Mouse (Mus musculus): Measurements from ENCODE around the gene Dohh. TPM values are rescaled to one million over a fixed set of nuclear protein-coding genes. Genes with fewer than 3 reads are reported as not detected.

The Dohh gene
- polyA plus RNA-seq, 1 experiment from 2014 or later: 61.0 TPM

- no peak; the same call in 1 of the 2 replicates for ATAC-seq (ENCODE audit: low read depth)
- Histone ChIP-seq H3K9me3 (ENCODE audit: control insufficient read depth, low read length) (no peaks in the 10 kb centered on the region), H3K27me3 (ENCODE audit: control insufficient read depth, insufficient read depth, low read length) (0 out of 2 replicates have a peak, but pooled peaks cover 3% of the 10 kb centered on the region), H3K27ac (ENCODE audit: low read depth, low read length) (no peak overlapping the region), H3K4me1 (ENCODE audit: control insufficient read depth, insufficient read depth, low read length) (peaks cover 12% of the 10 kb centered on the region; the same call in 1 of the 2 replicates), H3K36me3 (ENCODE audit: control insufficient read depth, insufficient read depth, low read length) (peaks cover 33% of the 10 kb centered on the region), H3K4me2 (ENCODE audit: low read depth, low read length) (no peak overlapping the region), H3K4me3 (ENCODE audit: low read depth, low read length) (no peak overlapping the region), H3K9ac (replicated peaks; ENCODE audit: low read depth, low read length) (no peak overlapping the region)
- 44% methylated on average over 4 of the region's 4 CpGs for WGBS
These were observed 19.2 kb upstream of the Dohh start for GRCm38 (mm10) chr10:81365073-81365472.

- H3K4me3 ChIP-seq (ENCODE audit: low read depth, low read length): no peak within 1 kb of the TSS
- H3K4me2 ChIP-seq (ENCODE audit: low read depth, low read length): peak within 1 kb of the TSS; percentile 30; the same call in 1 of the 2 replicates
- ATAC-seq (ENCODE audit: low read depth): 0 out of 2 replicates have a peak, but pooled peaks have one; percentile 7
- H3K36me3 ChIP-seq (ENCODE audit: control insufficient read depth, insufficient read depth, low read length): peaks cover 39% of the 10 kb centered on the region
- H3K9me3 ChIP-seq (ENCODE audit: control insufficient read depth, low read length): no peaks in the 10 kb centered on the region
- H3K27me3 ChIP-seq (ENCODE audit: control insufficient read depth, insufficient read depth, low read length): 0 out of 2 replicates have a peak, but pooled peaks cover 3% of the 10 kb centered on the region
- H3K27ac ChIP-seq (ENCODE audit: low read depth, low read length): no peak within 1 kb of the TSS
- no peak within 1 kb of the TSS for H3K9ac ChIP-seq (replicated peaks; ENCODE audit: low read depth, low read length)
- peaks cover 10% of the 10 kb centered on the region; the same call in 1 of the 2 replicates for H3K4me1 ChIP-seq (ENCODE audit: control insufficient read depth, insufficient read depth, low read length)
- 14% methylated on average over 12 of the region's 12 CpGs for WGBS
These were observed 18.4 kb upstream of the Dohh start, which contains the start of gene 4930404N11Rik for GRCm38 (mm10) chr10:81365672-81366476. Gene 4930404N11Rik (minus strand): TSS chr10:81365816.

- Histone ChIP-seq H3K36me3 (ENCODE audit: control insufficient read depth, insufficient read depth, low read length) (peaks cover 39% of the 10 kb centered on the region), H3K4me2 (ENCODE audit: low read depth, low read length) (no peak overlapping the region), H3K9ac (replicated peaks; ENCODE audit: low read depth, low read length) (no peak overlapping the region), H3K27ac (ENCODE audit: low read depth, low read length) (no peak overlapping the region), H3K9me3 (ENCODE audit: control insufficient read depth, low read length) (no peaks in the 10 kb centered on the region), H3K4me3 (ENCODE audit: low read depth, low read length) (no peak overlapping the region), H3K4me1 (ENCODE audit: control insufficient read depth, insufficient read depth, low read length) (peaks cover 10% of the 10 kb centered on the region; the same call in 1 of the 2 replicates), H3K27me3 (ENCODE audit: control insufficient read depth, insufficient read depth, low read length) (0 out of 2 replicates have a peak, but pooled peaks cover 3% of the 10 kb centered on the region)
- no peak for ATAC-seq (ENCODE audit: low read depth)
- WGBS: 81% methylated on average over 6 of the region's 6 CpGs
These were observed 17.6 kb upstream of the Dohh start for GRCm38 (mm10) chr10:81366477-81367206.

GRCm38 (mm10) chr10:81367207-81367495 is 17.1 kb upstream of the Dohh start:
- ATAC-seq (ENCODE audit: low read depth): no peak
- no peaks in the 10 kb centered on the region for H3K9me3 ChIP-seq (ENCODE audit: control insufficient read depth, low read length)
- H3K4me2 ChIP-seq (ENCODE audit: low read depth, low read length): no peak overlapping the region
- H3K36me3 ChIP-seq (ENCODE audit: control insufficient read depth, insufficient read depth, low read length): peaks cover 39% of the 10 kb centered on the region
- no peak overlapping the region for H3K27ac ChIP-seq (ENCODE audit: low read depth, low read length)
- no peak overlapping the region for H3K9ac ChIP-seq (replicated peaks; ENCODE audit: low read depth, low read length)
- no peak overlapping the region for H3K4me3 ChIP-seq (ENCODE audit: low read depth, low read length)
- 50% methylated on average over 6 of the region's 6 CpGs for WGBS
- H3K27me3 ChIP-seq (ENCODE audit: control insufficient read depth, insufficient read depth, low read length): 0 out of 2 replicates have a peak, but pooled peaks cover 3% of the 10 kb centered on the region
- H3K4me1 ChIP-seq (ENCODE audit: control insufficient read depth, insufficient read depth, low read length): peaks cover 10% of the 10 kb centered on the region; the same call in 1 of the 2 replicates

GRCm38 (mm10) chr10:81375322-81375721 is 8.9 kb upstream of the Dohh start:
- no peak overlapping the region for H3K27ac ChIP-seq (ENCODE audit: low read depth, low read length)
- 92% methylated on average over 10 of the region's 10 CpGs for WGBS
- H3K4me3 ChIP-seq (ENCODE audit: low read depth, low read length): no peak overlapping the region
- no peak overlapping the region for H3K9ac ChIP-seq (replicated peaks; ENCODE audit: low read depth, low read length)
- H3K36me3 ChIP-seq (ENCODE audit: control insufficient read depth, insufficient read depth, low read length): peaks cover 8% of the 10 kb centered on the region; the same call in 1 of the 2 replicates
- H3K4me2 ChIP-seq (ENCODE audit: low read depth, low read length): no peak overlapping the region
- H3K27me3 ChIP-seq (ENCODE audit: control insufficient read depth, insufficient read depth, low read length): no peaks in the 10 kb centered on the region
- ATAC-seq (ENCODE audit: low read depth): no peak
- H3K9me3 ChIP-seq (ENCODE audit: control insufficient read depth, low read length): no peaks in the 10 kb centered on the region
- peaks cover 21% of the 10 kb centered on the region for H3K4me1 ChIP-seq (ENCODE audit: control insufficient read depth, insufficient read depth, low read length)

GRCm38 (mm10) chr10:81376561-81377361 is 7.5 kb upstream of the Dohh start:
- Histone ChIP-seq H3K27me3 (ENCODE audit: control insufficient read depth, insufficient read depth, low read length) (no peaks in the 10 kb centered on the region), H3K4me3 (ENCODE audit: low read depth, low read length) (peak overlapping the region; percentile 75), H3K9ac (replicated peaks; ENCODE audit: low read depth, low read length) (no peak overlapping the region; the same call in 1 of the 2 replicates), H3K4me1 (ENCODE audit: control insufficient read depth, insufficient read depth, low read length) (peaks cover 21% of the 10 kb centered on the region), H3K9me3 (ENCODE audit: control insufficient read depth, low read length) (no peaks in the 10 kb centered on the region), H3K4me2 (ENCODE audit: low read depth, low read length) (peak overlapping the region; percentile 89), H3K27ac (ENCODE audit: low read depth, low read length) (no peak overlapping the region), H3K36me3 (ENCODE audit: control insufficient read depth, insufficient read depth, low read length) (peaks cover 4% of the 10 kb centered on the region; the same call in 1 of the 2 replicates)
- ATAC-seq (ENCODE audit: low read depth): no peak
- 43% methylated on average over 6 of the region's 6 CpGs for WGBS

- Histone ChIP-seq H3K9ac (replicated peaks; ENCODE audit: low read depth, low read length) (peak overlapping the region; percentile 79; the same call in 1 of the 2 replicates), H3K4me3 (ENCODE audit: low read depth, low read length) (peak overlapping the region; percentile 75), H3K36me3 (ENCODE audit: control insufficient read depth, insufficient read depth, low read length) (peaks cover 4% of the 10 kb centered on the region; the same call in 1 of the 2 replicates), H3K4me1 (ENCODE audit: control insufficient read depth, insufficient read depth, low read length) (peaks cover 21% of the 10 kb centered on the region), H3K9me3 (ENCODE audit: control insufficient read depth, low read length) (no peaks in the 10 kb centered on the region), H3K27ac (ENCODE audit: low read depth, low read length) (no peak overlapping the region), H3K4me2 (ENCODE audit: low read depth, low read length) (peak overlapping the region; percentile 89), H3K27me3 (ENCODE audit: control insufficient read depth, insufficient read depth, low read length) (no peaks in the 10 kb centered on the region)
- ATAC-seq (ENCODE audit: low read depth): no peak
- WGBS: 65% methylated on average over 2 of the region's 2 CpGs
These were observed 6.9 kb upstream of the Dohh start for GRCm38 (mm10) chr10:81377362-81377664.

GRCm38 (mm10) chr10:81377793-81378552 is 6.3 kb upstream of the Dohh start, which contains the start of gene Fzr1:
Gene Fzr1 (minus strand): TSS chr10:81378516.
- peaks cover 21% of the 10 kb centered on the region for H3K4me1 ChIP-seq (ENCODE audit: control insufficient read depth, insufficient read depth, low read length)
- no peaks in the 10 kb centered on the region for H3K27me3 ChIP-seq (ENCODE audit: control insufficient read depth, insufficient read depth, low read length)
- peak; percentile 52 for ATAC-seq (ENCODE audit: low read depth)
- H3K4me3 ChIP-seq (ENCODE audit: low read depth, low read length): peak within 1 kb of the TSS; percentile 75
- H3K9ac ChIP-seq (replicated peaks; ENCODE audit: low read depth, low read length): peak within 1 kb of the TSS; percentile 79
- peak within 1 kb of the TSS; percentile 89 for H3K4me2 ChIP-seq (ENCODE audit: low read depth, low read length)
- H3K36me3 ChIP-seq (ENCODE audit: control insufficient read depth, insufficient read depth, low read length): peaks cover 4% of the 10 kb centered on the region; the same call in 1 of the 2 replicates
- under 1% methylated on average over 58 of the region's 59 CpGs for WGBS
- H3K27ac ChIP-seq (ENCODE audit: low read depth, low read length): peak within 1 kb of the TSS; percentile 79
- no peaks in the 10 kb centered on the region for H3K9me3 ChIP-seq (ENCODE audit: control insufficient read depth, low read length)

Data from neural tube, embryonic 14.5 days (tissue).